8 mouse cellular contexts compared by ENCODE assay signal in the genomic region with DNA sequence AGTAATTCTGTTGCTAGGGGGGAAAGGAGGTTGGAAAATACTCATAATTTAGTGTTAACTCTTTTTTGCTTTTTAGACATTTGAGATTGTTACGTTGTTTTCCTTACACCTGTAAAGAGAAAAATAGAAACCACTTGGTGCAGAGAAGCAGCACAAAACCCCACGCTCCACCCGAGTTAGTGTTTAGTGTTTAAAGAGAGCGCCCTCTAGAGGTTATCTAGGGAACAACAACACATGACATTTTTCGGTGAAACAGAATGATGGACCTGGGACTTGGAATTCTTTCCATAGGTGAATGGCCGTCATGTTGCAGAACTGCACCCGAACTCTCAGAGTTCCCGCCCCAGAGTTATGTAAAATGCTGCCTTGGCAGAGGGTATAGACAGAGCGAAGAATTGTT. TPM values are rescaled to one million over a fixed set of nuclear protein-coding genes. Genes with fewer than 3 reads are reported as not detected.
DNase-seq lines count a peak whose midpoint lies in the region; ATAC-seq and TF ChIP-seq lines count a peak whose summit lies in the region.
"Had no signal": no experiment of that assay in that cellular context is flagged by ENCODE, and none has a peak within 500 bp of the region (broad histone marks: within the 10 kb centered on the region; RNA-seq: fewer than 3 reads in every experiment).

No protein-coding gene starts in this region.

- no peak for ATAC-seq in limb, embryonic 11.5 days (ENCODE audit: insufficient number of reproducible peaks, low FRiP score, low TSS enrichment, low read depth)
- no peak for ATAC-seq in lung, embryonic 14.5 days (ENCODE audit: insufficient read depth)

- H3K9ac ChIP-seq in limb, embryonic 11.5 days (ENCODE audit: low read length), result no peak overlapping the region
- H3K9ac ChIP-seq in lung, embryonic 14.5 days, result no peak overlapping the region

- H3K36me3 ChIP-seq in limb, embryonic 11.5 days (ENCODE audit: control insufficient read depth, insufficient read depth, low read length), result no peaks in the 10 kb centered on the region
- H3K36me3 ChIP-seq in limb, embryonic 10.5 days, result no peaks in the 10 kb centered on the region
- H3K36me3 ChIP-seq in lung, embryonic 14.5 days (ENCODE audit: insufficient read depth), result no peaks in the 10 kb centered on the region

- H3K4me3 ChIP-seq in limb, embryonic 11.5 days (ENCODE audit: low read depth, low read length), result no peak overlapping the region
- H3K4me3 ChIP-seq in limb, embryonic 10.5 days, result no peak overlapping the region
- no peak overlapping the region for H3K4me3 ChIP-seq in lung, embryonic 14.5 days (ENCODE audit: low read depth, low read length)

- peak; percentile 38 for DNase-seq in limb, embryonic 11.5 days (ENCODE audit: low spot score)
- DNase-seq in limb, embryonic 10.5 days (ENCODE audit: low spot score), result no peak
- peak; percentile 9 for DNase-seq in Muller cell, postnatal 12 days (ENCODE audit: inconsistent ontology term)
- DNase-seq in c-Kit-positive CD71-positive TER-119-positive erythroid progenitor cells, embryonic 14.5 days (ENCODE audit: low spot score), result peak; percentile 50
- peak; percentile 24 for DNase-seq in hindlimb bud, embryonic 11.5 days (ENCODE audit: extremely low spot score, low read depth, low spot score)
- DNase-seq in lung, embryonic 14.5 days, result peak; percentile 75
- DNase-seq in thymus, postnatal 25 days, result peak; percentile 58

- H3K27ac ChIP-seq in limb, embryonic 11.5 days (replicated peaks; ENCODE audit: low read depth, low read length), result no peak overlapping the region
- no peak overlapping the region for H3K27ac ChIP-seq in limb, embryonic 10.5 days
- H3K27ac ChIP-seq in lung, embryonic 14.5 days (ENCODE audit: low read depth), result no peak overlapping the region
- H3K27ac ChIP-seq: macrophage had no signal

- H3K4me1 ChIP-seq in limb, embryonic 11.5 days (ENCODE audit: control insufficient read depth, insufficient read depth, low read length), result no peaks in the 10 kb centered on the region
- H3K4me1 ChIP-seq in limb, embryonic 10.5 days, result no peaks in the 10 kb centered on the region
- no peaks in the 10 kb centered on the region for H3K4me1 ChIP-seq in lung, embryonic 14.5 days (ENCODE audit: insufficient read depth)

- no peaks in the 10 kb centered on the region for H3K9me3 ChIP-seq in limb, embryonic 11.5 days (ENCODE audit: control insufficient read depth, low read length)
- no peaks in the 10 kb centered on the region for H3K9me3 ChIP-seq in limb, embryonic 10.5 days (replicated peaks)
- H3K9me3 ChIP-seq in lung, embryonic 14.5 days (ENCODE audit: low read depth, low read length), result no peaks in the 10 kb centered on the region

- TF ChIP-seq CTCF in lung, embryonic 14.5 days (IDR thresholded peaks at IDR 0.05; ENCODE audit: low read depth), result peak; percentile 72

- H3K4me2 ChIP-seq in limb, embryonic 11.5 days (ENCODE audit: low read depth, severe bottlenecking), result no peak overlapping the region
- H3K4me2 ChIP-seq in lung, embryonic 14.5 days, result no peak overlapping the region

- no peaks in the 10 kb centered on the region for H3K27me3 ChIP-seq in limb, embryonic 11.5 days (ENCODE audit: control insufficient read depth, insufficient read depth, low read length)
- no peaks in the 10 kb centered on the region for H3K27me3 ChIP-seq in limb, embryonic 10.5 days (ENCODE audit: low read depth, poor library complexity, severe bottlenecking)
- no peaks in the 10 kb centered on the region for H3K27me3 ChIP-seq in lung, embryonic 14.5 days (ENCODE audit: insufficient read depth, low read length)

- WGBS in limb, embryonic 11.5 days, result 31% methylated on average over 9 of the region's 9 CpGs
- WGBS in limb, embryonic 10.5 days, result 33% methylated on average over 9 of the region's 9 CpGs
- 22% methylated on average over 9 of the region's 9 CpGs for WGBS in lung, embryonic 14.5 days

RNA-seq across cellular contexts. Expression of a gene that starts 13.1 kb away (rescaled TPM):
- not detected in 2 replicates for polyA plus RNA-seq in limb, embryonic 11.5 days (2014; fragmentation: Nextera tagmentation; extraction: Ambion mirVana)
- polyA plus RNA-seq in limb, embryonic 10.5 days (2016; fragmentation: Nextera tagmentation; extraction: Ambion mirVana), result 0.06 TPM in 1 of 2 replicates, not detected in the other
- not detected in 2 replicates for polyA plus RNA-seq in lung, embryonic 14.5 days (2014; fragmentation: Nextera tagmentation; extraction: Ambion mirVana)
- polyA plus RNA-seq: macrophage had no signal

RNA-seq across cellular contexts. Expression of a gene that starts 42.5 kb away (rescaled TPM):
- 0.20 TPM in 1 of 2 replicates, not detected in the other for polyA plus RNA-seq in limb, embryonic 11.5 days (2014; fragmentation: Nextera tagmentation; extraction: Ambion mirVana)
- polyA plus RNA-seq in limb, embryonic 10.5 days (2016; fragmentation: Nextera tagmentation; extraction: Ambion mirVana), result not detected in 2 replicates
- polyA plus RNA-seq in lung, embryonic 14.5 days (2014; fragmentation: Nextera tagmentation; extraction: Ambion mirVana), result 0.18 and 0.50 TPM in 2 replicates
- polyA plus RNA-seq: macrophage had no signal

RNA-seq across cellular contexts. Expression of a gene that starts 54.2 kb away (rescaled TPM):
- polyA plus RNA-seq in limb, embryonic 11.5 days (2014; fragmentation: Nextera tagmentation; extraction: Ambion mirVana), result 3.3 and 3.6 TPM in 2 replicates
- polyA plus RNA-seq in limb, embryonic 10.5 days (2016; fragmentation: Nextera tagmentation; extraction: Ambion mirVana), result 2.0 and 2.9 TPM in 2 replicates
- polyA plus RNA-seq in lung, embryonic 14.5 days (2014; fragmentation: Nextera tagmentation; extraction: Ambion mirVana), result 6.6 and 6.9 TPM in 2 replicates
